Mouse (Mus musculus) liver, embryonic 14 days (tissue): ENCODE data around the gene Apcs. TPM values are rescaled to one million over a fixed set of nuclear protein-coding genes. Genes with fewer than 3 reads are reported as not detected.

Experiments
- polyA plus RNA-seq: library from polyadenylated mRNA; depleted of rRNA; stranded (reverse); fragments of >200 nt; gene quantifications from 2 replicates; pipeline ENCODE4 v1.2.3, GENCODE M21; 2012; rRNA removed

The Apcs gene
- 11.4 and 14.2 TPM in 2 replicates for polyA plus RNA-seq

DNA sequence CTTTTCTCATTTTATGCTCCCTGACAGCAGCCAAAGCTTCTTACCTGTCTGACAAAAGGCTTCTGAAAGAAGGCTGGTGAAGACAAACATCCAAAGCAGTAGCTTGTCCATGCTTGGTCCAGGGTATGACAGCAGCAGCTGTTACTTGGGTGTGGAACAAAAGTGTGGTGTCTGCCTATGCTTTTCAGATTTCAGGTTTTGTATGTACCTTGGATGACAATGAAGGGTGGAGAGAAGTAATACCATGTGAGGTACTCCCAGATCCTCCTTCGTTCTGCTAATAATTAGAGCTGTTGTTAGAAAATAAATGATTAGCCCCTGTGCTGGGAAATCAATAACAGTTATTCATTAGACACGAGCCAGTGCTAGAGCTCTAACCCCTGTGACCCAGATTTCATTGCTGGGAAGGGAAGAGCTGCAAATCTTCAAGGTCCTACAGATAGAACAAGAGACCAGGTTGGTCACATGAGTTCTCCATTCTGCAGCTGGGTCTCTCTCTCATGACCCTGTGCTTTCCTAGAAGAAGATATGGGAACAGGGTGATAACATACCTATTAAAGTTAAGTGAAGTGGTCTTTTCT lies at the start of gene Apcs:
Gene Apcs, minus strand, starts transcription at position 265 of the 581 bp plus-strand sequence.

Other genes with a start within 250 kb of the Apcs start
- gene Crp, start 197.0 kb downstream of the Apcs start, polyA plus RNA-seq: 11.7 and 13.0 TPM in 2 replicates
- gene Olfr16, start 55.4 kb upstream of the Apcs start, polyA plus RNA-seq: 0.02 TPM in 1 of 2 replicates, not detected in the other
- not detected in 2 replicates for gene Olfr1408, start 242.3 kb upstream of the Apcs start, polyA plus RNA-seq